Mouse (Mus musculus) embryonic facial prominence, embryonic 12.5 days (tissue): ENCODE data around the gene Rpap3. TPM values are rescaled to one million over a fixed set of nuclear protein-coding genes. Genes with fewer than 3 reads are reported as not detected.
A peak's percentile ranks its signal among the peaks of the same experiment; 100 is the strongest.

Experiments used
- ATAC-seq: fragments of 200-750 bp; cut with Nextera tagmentation; 2 replicates; pipeline ENCODE4 v1.8.0; 2017; ENCODE audit not compliant: insufficient number of reproducible peaks, insufficient read depth, low FRiP score, low TSS enrichment
- H3K27ac ChIP-seq: fragments of 300-500 bp; sonication (generic); 2 replicates; pipeline ENCODE4 v1.5.1; 2016; ENCODE audit warnings: mild to moderate bottlenecking
- H3K27me3 ChIP-seq: fragments of 300-500 bp; sonication (generic); 2 replicates; pipeline ENCODE4 v1.6.1; 2016; ENCODE audit warnings: mild to moderate bottlenecking, moderate library complexity
- H3K36me3 ChIP-seq: fragments of 300-500 bp; sonication (generic); 2 replicates; pipeline ENCODE4 v1.6.1; 2016; ENCODE audit warnings: mild to moderate bottlenecking
- H3K4me1 ChIP-seq: fragments of 300-500 bp; sonication (generic); 2 replicates; pipeline ENCODE4 v1.6.1; 2016
- H3K4me2 ChIP-seq: fragments of 300-500 bp; sonication (generic); replicated peaks from 2 replicates; pipeline ENCODE4 v1.6.1; 2016; ENCODE audit warnings: mild to moderate bottlenecking, moderate library complexity
- H3K4me3 ChIP-seq: fragments of 300-500 bp; sonication (generic); 2 replicates; pipeline ENCODE4 v1.5.1; 2016; ENCODE audit warnings: mild to moderate bottlenecking
- H3K9ac ChIP-seq: fragments of 300-500 bp; sonication (generic); 2 replicates; pipeline ENCODE4 v1.6.1; 2016; ENCODE audit warnings: mild to moderate bottlenecking, moderate library complexity
- H3K9me3 ChIP-seq: fragments of 300-500 bp; sonication (generic); 2 replicates; pipeline ENCODE4 v1.6.1; 2016; ENCODE audit warnings: mild to moderate bottlenecking, moderate library complexity
- WGBS: fragments of 180-500 bp; shearing (Covaris S2); methylation state at CpG from one replicate; pipeline ENCODE4 v1.1.7; 2016; 5-methylcytosine and 5-hydroxymethylcytosine counted together
- polyA plus RNA-seq: library from polyadenylated mRNA; unstranded; fragments of >200 nt; fragmentation: Nextera tagmentation; extraction: Ambion mirVana; gene quantifications from 2 replicates; pipeline ENCODE4 v1.2.1, GENCODE M21; 2016

Gene Rpap3
- 34.3 and 38.0 TPM in 2 replicates for polyA plus RNA-seq

GRCm38 (mm10) chr15:97705211-97706050, at the start of gene Rpap3:
TSS of gene Rpap3 (minus strand) at chr15:97705825.
- Histone ChIP-seq H3K27ac (peak within 1 kb of the TSS; percentile 74; the same call in 1 of the 2 replicates), H3K27me3 (no peaks in the 10 kb centered on the region), H3K9me3 (no peaks in the 10 kb centered on the region), H3K4me3 (peak within 1 kb of the TSS; percentile 94), H3K9ac (peak within 1 kb of the TSS; percentile 95), H3K36me3 (peaks cover 23% of the 10 kb centered on the region), H3K4me1 (peaks cover 8% of the 10 kb centered on the region; the same call in 1 of the 2 replicates), H3K4me2 (peak within 1 kb of the TSS; percentile 75)
- ATAC-seq: peak; percentile 86
- under 1% methylated on average over 71 of the region's 71 CpGs for WGBS

- no peak overlapping the region for H3K9ac ChIP-seq
- no peak; the same call in 1 of the 2 replicates for ATAC-seq
- 46% methylated on average over 8 of the region's 8 CpGs for WGBS
- no peaks in the 10 kb centered on the region for H3K9me3 ChIP-seq
- H3K27me3 ChIP-seq: no peaks in the 10 kb centered on the region
- peaks cover 11% of the 10 kb centered on the region for H3K4me1 ChIP-seq
- H3K4me3 ChIP-seq: no peak overlapping the region
- H3K36me3 ChIP-seq: no peaks in the 10 kb centered on the region
- no peak overlapping the region for H3K4me2 ChIP-seq
- no peak overlapping the region for H3K27ac ChIP-seq
Measured at GRCm38 (mm10) chr15:97755361-97755760, 49.7 kb upstream of the Rpap3 start.

- Histone ChIP-seq H3K4me3 (no peak overlapping the region), H3K9ac (no peak overlapping the region), H3K27me3 (no peaks in the 10 kb centered on the region), H3K9me3 (no peaks in the 10 kb centered on the region), H3K4me2 (no peak overlapping the region), H3K4me1 (peaks cover 20% of the 10 kb centered on the region), H3K27ac (no peak overlapping the region), H3K36me3 (no peaks in the 10 kb centered on the region)
- ATAC-seq: no peak
- 48% methylated on average over 6 of the region's 6 CpGs for WGBS
Measured at GRCm38 (mm10) chr15:97754476-97754875, 48.9 kb upstream of the Rpap3 start.

GRCm38 (mm10) chr15:97752491-97752890, 46.9 kb upstream of the Rpap3 start:
- WGBS: 91% methylated on average over 5 of the region's 5 CpGs
- Histone ChIP-seq H3K27ac (no peak overlapping the region), H3K36me3 (no peaks in the 10 kb centered on the region), H3K27me3 (no peaks in the 10 kb centered on the region), H3K9me3 (no peaks in the 10 kb centered on the region), H3K9ac (no peak overlapping the region), H3K4me1 (peaks cover 25% of the 10 kb centered on the region), H3K4me2 (no peak overlapping the region), H3K4me3 (no peak overlapping the region)
- ATAC-seq: no peak

GRCm38 (mm10) chr15:97751676-97752075, 46.1 kb upstream of the Rpap3 start:
- H3K9me3 ChIP-seq: no peaks in the 10 kb centered on the region
- whole genome bisulfite sequencing: 79% methylated on average over 2 of the region's 2 CpGs
- H3K27me3 ChIP-seq: no peaks in the 10 kb centered on the region
- peaks cover 25% of the 10 kb centered on the region for H3K4me1 ChIP-seq
- no peak overlapping the region for H3K9ac ChIP-seq
- H3K27ac ChIP-seq: no peak overlapping the region
- no peaks in the 10 kb centered on the region for H3K36me3 ChIP-seq
- no peak for ATAC-seq
- H3K4me3 ChIP-seq: no peak overlapping the region
- H3K4me2 ChIP-seq: no peak overlapping the region

GRCm38 (mm10) chr15:97750697-97751096, 45.1 kb upstream of the Rpap3 start:
- peak; percentile 79 for ATAC-seq
- no peak overlapping the region for H3K9ac ChIP-seq
- peak overlapping the region; percentile 65 for H3K27ac ChIP-seq
- H3K27me3 ChIP-seq: no peaks in the 10 kb centered on the region
- H3K36me3 ChIP-seq: no peaks in the 10 kb centered on the region
- no peak overlapping the region for H3K4me3 ChIP-seq
- H3K9me3 ChIP-seq: no peaks in the 10 kb centered on the region
- peaks cover 25% of the 10 kb centered on the region for H3K4me1 ChIP-seq
- H3K4me2 ChIP-seq: 0 out of 2 replicates have a peak overlapping the region, but pooled peaks have one; percentile 17
- 30% methylated on average over 12 of the region's 12 CpGs for WGBS

- H3K4me3 ChIP-seq: no peak overlapping the region
- no peaks in the 10 kb centered on the region for H3K27me3 ChIP-seq
- no peaks in the 10 kb centered on the region for H3K36me3 ChIP-seq
- H3K4me2 ChIP-seq: no peak overlapping the region
- H3K4me1 ChIP-seq: peaks cover 25% of the 10 kb centered on the region
- H3K9me3 ChIP-seq: no peaks in the 10 kb centered on the region
- H3K9ac ChIP-seq: no peak overlapping the region
- no peak for ATAC-seq
- WGBS: 89% methylated on average over 13 of the region's 13 CpGs
- H3K27ac ChIP-seq: no peak overlapping the region; the same call in 1 of the 2 replicates
Measured at GRCm38 (mm10) chr15:97749841-97750240, 44.2 kb upstream of the Rpap3 start.

- Histone ChIP-seq H3K27ac (no peak overlapping the region), H3K4me3 (no peak overlapping the region), H3K9me3 (no peaks in the 10 kb centered on the region), H3K9ac (no peak overlapping the region), H3K4me2 (no peak overlapping the region), H3K36me3 (no peaks in the 10 kb centered on the region), H3K27me3 (no peaks in the 10 kb centered on the region), H3K4me1 (peaks cover 25% of the 10 kb centered on the region)
- WGBS: 85% methylated on average over 9 of the region's 9 CpGs
- ATAC-seq: no peak
Measured at GRCm38 (mm10) chr15:97749397-97749796, 43.8 kb upstream of the Rpap3 start.

GRCm38 (mm10) chr15:97748964-97749363, 43.3 kb upstream of the Rpap3 start:
- Histone ChIP-seq H3K9me3 (no peaks in the 10 kb centered on the region), H3K27ac (no peak overlapping the region), H3K36me3 (no peaks in the 10 kb centered on the region), H3K9ac (no peak overlapping the region), H3K4me2 (no peak overlapping the region), H3K4me3 (no peak overlapping the region), H3K27me3 (no peaks in the 10 kb centered on the region), H3K4me1 (peaks cover 25% of the 10 kb centered on the region)
- ATAC-seq: no peak
- WGBS: 83% methylated on average over 4 of the region's 4 CpGs

- Histone ChIP-seq H3K9me3 (no peaks in the 10 kb centered on the region), H3K36me3 (no peaks in the 10 kb centered on the region), H3K27me3 (no peaks in the 10 kb centered on the region), H3K4me2 (no peak overlapping the region), H3K4me1 (peaks cover 24% of the 10 kb centered on the region), H3K4me3 (no peak overlapping the region), H3K27ac (no peak overlapping the region), H3K9ac (no peak overlapping the region)
- no peak for ATAC-seq
- 62% methylated on average over 10 of the region's 10 CpGs for WGBS
Measured at GRCm38 (mm10) chr15:97748309-97748708, 42.7 kb upstream of the Rpap3 start.

GRCm38 (mm10) chr15:97747486-97747885, 41.9 kb upstream of the Rpap3 start:
- Histone ChIP-seq H3K36me3 (no peaks in the 10 kb centered on the region), H3K4me2 (no peak overlapping the region), H3K4me1 (peaks cover 24% of the 10 kb centered on the region), H3K4me3 (no peak overlapping the region), H3K9me3 (no peaks in the 10 kb centered on the region), H3K27me3 (no peaks in the 10 kb centered on the region), H3K9ac (no peak overlapping the region), H3K27ac (no peak overlapping the region)
- 87% methylated on average over 4 of the region's 4 CpGs for WGBS
- ATAC-seq: no peak

GRCm38 (mm10) chr15:97746748-97747147, 41.1 kb upstream of the Rpap3 start:
- 93% methylated on average over 24 of the region's 24 CpGs for WGBS
- Histone ChIP-seq H3K4me2 (no peak overlapping the region), H3K4me3 (no peak overlapping the region), H3K9me3 (no peaks in the 10 kb centered on the region), H3K27ac (no peak overlapping the region), H3K9ac (no peak overlapping the region), H3K4me1 (peaks cover 24% of the 10 kb centered on the region), H3K36me3 (no peaks in the 10 kb centered on the region), H3K27me3 (no peaks in the 10 kb centered on the region)
- ATAC-seq: no peak
